Mouse (Mus musculus) right cerebral cortex, postnatal 4 days (tissue): ENCODE measurements around the gene Wdr82.

ENCODE experiments used
- DNase-seq: peaks from one replicate; pipeline ENCODE4 v3.0.0-alpha.2; 2022

The Wdr82 gene

DNA sequence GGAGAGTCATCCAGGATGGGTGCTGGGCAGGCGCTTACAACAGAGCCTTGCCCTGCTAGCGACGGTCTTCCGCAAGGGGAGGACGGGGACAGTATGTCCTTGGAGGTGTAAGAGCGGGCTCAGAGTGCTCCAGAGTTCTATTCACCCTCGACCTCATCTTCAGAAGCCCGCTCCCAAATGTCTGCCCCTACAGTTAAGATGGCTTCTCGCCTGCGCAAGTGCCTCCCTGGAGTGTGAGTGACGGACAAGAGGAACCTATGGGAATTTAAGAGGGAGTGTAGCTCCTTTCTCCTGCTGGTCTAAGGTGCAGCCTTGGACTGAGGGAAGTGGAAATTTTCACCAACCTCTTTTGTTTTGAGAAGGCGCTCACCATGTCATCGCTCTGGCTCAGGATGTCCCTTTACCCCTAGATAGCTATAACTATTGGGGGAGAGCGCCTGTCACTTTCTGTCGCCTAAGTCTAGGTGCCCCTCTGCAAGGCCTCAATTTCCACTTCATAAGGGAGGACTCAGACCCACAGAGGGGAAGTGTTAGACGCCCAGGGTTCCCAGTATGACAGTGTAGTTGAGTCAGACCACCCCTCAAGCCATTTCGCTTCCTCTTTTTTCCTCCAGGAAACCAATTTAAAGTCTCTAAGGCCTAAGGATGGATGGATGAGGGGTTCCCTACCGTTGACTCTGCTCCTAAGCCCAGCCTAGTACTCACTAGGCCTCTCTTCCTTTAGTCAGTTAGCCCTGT, 29.0 kb downstream of the Wdr82 start, which contains the start of gene Ppm1m:
Gene Ppm1m (minus strand): TSS at position 212 of the 738 bp plus-strand sequence.
- no peak for DNase-seq

GRCm38 (mm10) chr9:106201895-106202294, 31.2 kb downstream of the Wdr82 start:
- no peak for DNase-seq

DNA sequence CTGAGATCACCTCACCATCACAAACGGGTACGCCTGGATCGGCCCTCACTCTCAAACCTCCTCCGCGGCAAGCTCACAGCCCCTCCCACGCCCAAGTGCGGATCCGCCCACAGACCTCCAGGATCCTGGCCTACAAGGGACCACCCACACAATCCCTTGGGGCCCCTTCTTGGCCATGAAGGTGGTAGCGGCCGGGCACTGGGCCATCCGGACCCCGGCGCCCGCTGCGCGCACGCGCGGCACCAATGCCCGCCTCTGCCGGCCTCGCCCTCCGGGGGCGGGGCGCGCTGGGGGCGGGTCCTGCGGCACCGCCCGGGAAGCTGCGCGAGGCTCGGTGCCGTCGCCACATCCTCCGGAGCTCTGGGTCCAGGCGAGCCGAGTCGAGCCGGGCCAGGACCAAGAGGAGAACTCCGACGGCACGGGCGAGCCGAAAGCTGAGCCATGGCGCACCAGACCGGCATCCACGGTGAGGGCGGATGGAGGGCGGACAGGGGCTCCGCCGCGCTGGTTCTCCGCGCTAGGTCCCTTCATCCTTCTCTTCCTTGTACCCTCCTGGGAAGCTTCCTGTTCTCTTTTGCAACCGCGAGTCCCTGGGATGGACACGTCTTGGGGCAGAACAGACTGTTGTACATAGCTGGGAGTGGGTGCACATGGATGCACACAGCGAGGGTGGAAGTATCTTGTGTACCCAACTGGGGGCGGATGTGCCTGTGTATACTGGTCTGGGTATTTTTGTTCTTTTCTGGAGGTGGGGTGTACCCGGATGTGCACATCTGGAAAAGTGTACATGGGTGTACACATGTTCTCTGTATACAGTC, 32.3 kb downstream of the Wdr82 start, which contains the start of gene Twf2:
Gene Twf2 (plus strand): TSS at position 290 of the 818 bp plus-strand sequence.
- peak; percentile 89 for DNase-seq

- DNase-seq, result no peak
Observed at GRCm38 (mm10) chr9:106203990-106204851, 33.5 kb downstream of the Wdr82 start.

DNA sequence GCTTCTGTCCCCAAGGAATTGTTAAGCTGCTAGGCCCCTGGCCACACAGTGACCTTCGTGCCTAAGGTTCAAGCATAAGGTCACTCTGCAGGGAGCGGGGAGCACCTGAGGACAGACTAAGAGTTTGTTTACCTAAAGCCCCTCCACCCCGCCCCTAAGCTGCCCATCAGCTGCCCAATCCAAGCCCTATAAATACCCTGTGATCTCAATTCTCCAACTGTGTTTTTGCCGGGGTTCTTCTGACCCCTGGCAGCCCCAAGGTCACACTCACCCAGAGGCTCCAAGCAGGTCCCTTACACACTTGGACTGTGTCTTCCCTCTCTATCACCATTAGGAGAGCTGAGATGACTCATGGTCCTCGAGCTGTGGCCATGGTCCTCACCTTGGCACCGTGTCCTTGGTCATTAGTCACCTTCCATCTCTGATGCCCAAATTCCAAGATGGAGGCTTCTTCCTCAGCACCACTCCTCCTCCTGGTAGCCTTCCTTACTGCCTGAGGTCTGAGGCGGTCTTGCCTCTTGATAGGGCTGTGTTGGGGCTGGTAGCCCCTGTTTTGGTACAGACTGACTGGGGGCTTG, 35.1 kb downstream of the Wdr82 start:
- no peak for DNase-seq

GRCm38 (mm10) chr9:106206515-106206914, 35.8 kb downstream of the Wdr82 start:
- DNase-seq, result no peak

DNA sequence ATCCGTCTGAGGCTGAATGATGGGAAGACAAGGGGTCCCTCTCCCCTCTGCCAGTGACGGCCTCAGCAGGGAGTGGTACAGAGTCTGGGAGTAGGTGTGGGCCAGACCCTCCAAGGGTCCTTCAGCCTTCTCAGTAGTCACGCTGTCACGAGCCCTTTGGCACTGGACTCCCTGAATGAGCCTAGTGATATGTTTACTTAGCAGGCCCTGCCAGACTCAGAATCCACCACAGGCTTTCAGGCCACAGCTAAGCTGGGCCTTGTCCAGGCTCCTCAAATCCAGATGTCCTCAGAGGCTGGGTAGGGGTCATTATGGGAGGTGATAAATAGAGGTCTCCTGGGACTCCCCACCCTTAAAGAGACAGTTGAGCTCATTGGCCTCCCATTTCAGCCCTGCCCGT, 37.5 kb downstream of the Wdr82 start:
- no peak for DNase-seq

DNA sequence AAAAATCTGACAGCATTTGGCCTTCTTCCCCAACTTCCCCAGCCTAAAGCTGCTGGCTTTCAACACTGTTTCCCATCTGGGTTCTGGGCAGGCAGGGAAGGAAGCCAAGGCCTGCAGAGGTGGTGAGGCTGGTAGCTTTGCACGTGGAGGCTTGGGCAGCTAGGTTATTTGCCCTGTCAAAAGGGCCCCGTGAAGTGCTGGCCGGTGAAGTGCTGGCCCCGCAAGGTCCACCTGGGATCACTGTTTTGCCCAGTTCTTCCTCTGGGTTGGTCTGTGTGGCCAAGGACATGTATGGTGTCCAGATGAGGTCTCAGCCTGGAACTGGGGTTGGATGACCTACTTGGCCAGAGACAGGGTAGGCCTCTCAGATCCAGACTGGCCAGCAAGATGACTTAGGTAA, 39.2 kb downstream of the Wdr82 start:
- no peak for DNase-seq

GRCm38 (mm10) chr9:106210853-106211609, 40.3 kb downstream of the Wdr82 start:
- DNase-seq, result no peak

DNA sequence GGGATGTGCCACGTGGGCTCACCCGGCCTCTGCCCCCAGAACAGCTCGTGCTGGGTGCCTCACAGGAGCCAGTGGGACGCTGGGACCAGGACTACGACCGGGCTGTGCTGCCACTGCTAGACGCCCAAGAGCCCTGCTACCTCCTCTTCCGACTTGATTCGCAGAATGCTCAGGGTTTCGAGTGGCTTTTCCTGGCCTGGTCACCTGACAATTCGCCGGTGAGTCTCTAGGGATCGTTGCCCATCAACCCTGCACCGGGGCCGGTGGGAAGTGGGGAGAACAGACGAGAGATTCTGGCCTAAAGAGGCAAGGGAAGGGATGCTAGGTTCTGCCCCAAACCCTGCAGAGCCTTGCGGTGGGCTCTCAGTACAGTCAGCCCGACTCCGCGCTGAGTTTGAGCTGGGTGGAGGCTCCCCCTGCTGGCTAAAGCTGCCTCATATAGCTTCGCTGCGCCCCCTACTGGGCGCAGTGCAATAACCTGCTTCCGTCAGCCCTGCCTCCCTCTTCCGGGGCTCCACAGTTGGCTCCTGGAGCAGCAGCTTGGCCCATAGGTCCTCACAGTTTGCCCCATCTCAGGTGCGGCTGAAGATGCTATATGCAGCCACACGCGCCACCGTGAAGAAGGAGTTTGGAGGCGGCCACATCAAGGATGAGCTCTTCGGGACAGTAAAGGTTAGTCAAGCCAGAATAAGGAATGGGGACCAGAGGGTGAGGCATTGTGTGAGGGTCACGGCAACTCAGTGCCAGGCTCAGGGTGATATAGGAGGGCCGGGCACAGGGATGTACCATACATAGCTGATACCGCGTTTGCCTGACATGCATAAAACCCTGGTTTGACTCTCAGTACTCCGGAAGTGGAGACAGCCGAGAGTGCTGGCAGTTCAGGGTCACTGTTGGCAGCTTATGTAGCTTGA, 41.2 kb downstream of the Wdr82 start:
- DNase-seq, result peak; percentile 95

DNA sequence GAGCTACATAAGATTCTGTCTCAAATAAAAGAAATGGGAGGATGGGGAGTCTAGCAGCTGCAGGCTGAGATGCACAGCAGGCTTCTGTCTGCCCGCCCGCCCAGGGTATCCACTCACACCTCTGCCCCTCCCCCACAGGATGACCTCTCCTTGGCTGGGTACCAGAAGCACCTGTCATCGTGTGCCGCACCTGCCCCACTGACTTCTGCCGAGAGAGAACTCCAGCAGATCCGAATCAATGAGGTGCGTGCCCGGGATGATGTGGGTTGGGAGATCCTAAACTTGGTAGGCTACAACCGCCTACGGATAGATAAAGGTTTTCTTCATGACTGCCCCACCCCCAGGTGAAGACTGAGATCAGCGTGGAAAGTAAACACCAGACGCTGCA, 41.9 kb downstream of the Wdr82 start:
- no peak for DNase-seq

DNA sequence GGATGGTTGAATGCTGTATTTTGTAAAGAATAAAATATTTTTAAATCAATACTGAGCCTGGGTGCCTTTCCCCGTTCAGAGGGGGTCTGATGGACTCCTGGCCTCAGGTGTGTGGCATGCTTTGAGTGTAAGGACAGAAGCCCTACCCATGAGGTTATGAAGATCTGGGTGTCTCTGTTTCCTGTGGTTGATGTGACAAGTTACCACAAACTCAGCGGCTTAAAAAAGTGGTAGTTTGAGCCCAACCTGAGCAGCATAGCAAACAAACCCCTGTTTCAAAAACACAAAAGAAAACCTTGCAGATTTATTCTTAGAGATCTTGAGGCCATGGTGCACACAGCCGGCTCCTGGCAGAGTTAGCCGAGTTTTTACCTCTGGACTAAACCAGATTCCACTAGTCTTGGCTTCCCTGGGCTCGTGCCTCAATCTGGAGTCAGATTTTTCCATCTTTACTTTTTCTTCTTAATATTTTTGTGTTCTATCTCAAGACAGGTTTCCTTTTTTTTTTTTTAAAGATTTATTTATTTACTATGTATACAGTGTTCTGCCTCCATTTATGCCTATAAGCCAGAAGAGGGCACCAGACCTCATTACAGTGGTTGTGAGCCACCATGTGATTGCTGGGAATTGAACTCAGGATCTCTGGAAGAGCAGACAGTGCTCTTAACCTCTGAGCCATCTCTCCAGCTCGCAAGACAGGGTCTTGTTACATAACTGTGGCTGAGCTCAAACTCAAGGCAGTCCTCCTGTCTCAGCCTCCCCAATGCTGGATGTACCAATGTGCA, 44.8 kb downstream of the Wdr82 start:
- no peak for DNase-seq

- DNase-seq, result no peak
Observed at GRCm38 (mm10) chr9:106216971-106217370, 46.2 kb downstream of the Wdr82 start.

GRCm38 (mm10) chr9:106220894-106221523, 50.3 kb downstream of the Wdr82 start:
- no peak for DNase-seq

DNA sequence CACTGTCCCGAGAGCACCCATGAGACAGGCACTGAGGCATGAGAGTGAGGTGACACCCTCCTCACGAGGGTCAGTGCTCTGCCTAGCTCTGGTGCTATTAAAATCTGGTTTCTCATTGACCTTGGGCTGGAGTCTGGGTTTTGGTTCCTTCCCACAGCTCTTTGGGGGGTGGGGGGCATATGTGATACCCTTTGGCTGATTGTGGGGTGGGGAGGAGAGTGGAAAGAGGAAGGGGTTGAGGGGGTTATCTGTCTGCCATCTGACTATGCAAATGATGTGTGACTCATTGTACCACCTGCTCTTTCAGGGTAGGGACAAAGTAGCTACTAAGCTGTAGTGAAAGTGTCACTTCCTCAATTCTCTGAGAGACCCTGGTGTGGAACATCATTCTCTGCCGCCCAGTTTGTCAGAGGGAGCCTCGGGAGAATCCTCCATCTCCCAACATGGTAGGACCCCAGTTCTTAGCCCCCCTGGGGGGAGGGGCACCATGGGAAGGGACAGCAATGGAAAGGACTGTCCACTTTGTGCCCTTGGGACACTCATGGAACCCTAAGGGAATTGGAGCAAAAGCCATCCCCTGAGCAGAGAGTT, 51.6 kb downstream of the Wdr82 start, which contains the start of gene Tlr9:
Gene Tlr9 (plus strand): TSS at position 338 of the 591 bp plus-strand sequence.
- DNase-seq, result no peak

GRCm38 (mm10) chr9:106222994-106223393, 52.3 kb downstream of the Wdr82 start:
- no peak for DNase-seq

GRCm38 (mm10) chr9:106225469-106226150, 54.9 kb downstream of the Wdr82 start:
- DNase-seq, result no peak

- peak; percentile 38 for DNase-seq
Observed at GRCm38 (mm10) chr9:106226151-106226682, 55.5 kb downstream of the Wdr82 start.
